Mouse (Mus musculus): ENCODE measurements around the gene Letmd1.
A peak's percentile ranks its signal among the peaks of the same experiment; 100 is the strongest.
"Not testable (repeated sequence)": the region's sequence is repeated elsewhere in the genome, so short reads cannot be mapped to it uniquely, and the experiment has no call there.

The Letmd1 gene

GRCm38 (mm10) chr15:100468295-100469188, at the start of gene Letmd1:
Gene Letmd1, plus strand, starts transcription at chr15:100469023.
- peak; percentile 86 for DNase-seq (ENCODE audit: low spot score)

- no peak for DNase-seq (ENCODE audit: low spot score)
These were observed 49.5 kb upstream of the Letmd1 start for GRCm38 (mm10) chr15:100419311-100419710.

- DNase-seq (ENCODE audit: low spot score), result no peak
These were observed 48.7 kb upstream of the Letmd1 start for GRCm38 (mm10) chr15:100419901-100420745.

GRCm38 (mm10) chr15:100421059-100421757, 47.6 kb upstream of the Letmd1 start:
- no peak for DNase-seq (ENCODE audit: low spot score)

DNA sequence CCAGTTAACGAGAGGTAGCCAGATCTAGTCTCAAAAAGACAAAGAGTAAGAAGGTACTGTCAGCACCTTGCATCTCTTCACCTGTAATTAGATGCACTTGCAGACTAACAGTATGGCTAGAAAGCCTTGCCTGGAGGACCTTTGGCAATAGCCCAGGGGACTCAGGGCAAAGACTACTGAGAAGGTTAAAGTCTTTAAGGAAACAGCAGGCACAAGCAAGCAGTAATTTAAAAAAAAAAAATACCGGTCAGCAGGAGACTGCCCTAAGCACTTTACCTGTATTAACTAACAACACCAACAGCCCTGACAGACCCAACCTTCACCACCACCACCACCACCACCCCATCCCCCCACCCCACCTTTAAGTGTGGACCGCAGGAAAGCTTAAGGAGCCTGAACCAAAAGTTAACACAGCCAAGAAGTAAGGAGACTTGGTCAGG, 47.0 kb upstream of the Letmd1 start, which contains the start of gene Gm5475:
Gene Gm5475, plus strand, starts transcription at position 390 of the 440 bp plus-strand sequence.
- DNase-seq (ENCODE audit: low spot score), result not testable (repeated sequence)

DNA sequence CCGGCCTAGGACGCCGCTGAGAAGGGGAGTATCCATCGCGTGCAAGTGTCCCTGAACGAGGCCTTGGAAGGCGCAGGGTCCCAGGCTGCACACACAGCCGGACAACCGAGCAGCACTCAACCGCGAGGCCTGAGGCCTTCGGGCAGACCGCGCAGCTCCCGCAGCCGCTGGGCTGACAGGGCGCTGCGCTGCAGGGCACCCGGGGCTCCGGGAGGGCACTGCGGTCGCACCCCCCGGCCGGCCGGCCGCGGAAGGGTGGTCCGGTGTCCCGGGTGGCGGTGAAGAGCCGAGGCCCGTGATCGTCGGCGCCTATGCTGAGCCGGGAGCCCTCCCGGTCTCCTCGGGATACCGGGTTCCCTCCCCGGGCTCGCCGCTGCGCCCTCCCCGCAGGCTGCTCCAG, 46.3 kb upstream of the Letmd1 start:
- no peak for DNase-seq (ENCODE audit: low spot score)

DNA sequence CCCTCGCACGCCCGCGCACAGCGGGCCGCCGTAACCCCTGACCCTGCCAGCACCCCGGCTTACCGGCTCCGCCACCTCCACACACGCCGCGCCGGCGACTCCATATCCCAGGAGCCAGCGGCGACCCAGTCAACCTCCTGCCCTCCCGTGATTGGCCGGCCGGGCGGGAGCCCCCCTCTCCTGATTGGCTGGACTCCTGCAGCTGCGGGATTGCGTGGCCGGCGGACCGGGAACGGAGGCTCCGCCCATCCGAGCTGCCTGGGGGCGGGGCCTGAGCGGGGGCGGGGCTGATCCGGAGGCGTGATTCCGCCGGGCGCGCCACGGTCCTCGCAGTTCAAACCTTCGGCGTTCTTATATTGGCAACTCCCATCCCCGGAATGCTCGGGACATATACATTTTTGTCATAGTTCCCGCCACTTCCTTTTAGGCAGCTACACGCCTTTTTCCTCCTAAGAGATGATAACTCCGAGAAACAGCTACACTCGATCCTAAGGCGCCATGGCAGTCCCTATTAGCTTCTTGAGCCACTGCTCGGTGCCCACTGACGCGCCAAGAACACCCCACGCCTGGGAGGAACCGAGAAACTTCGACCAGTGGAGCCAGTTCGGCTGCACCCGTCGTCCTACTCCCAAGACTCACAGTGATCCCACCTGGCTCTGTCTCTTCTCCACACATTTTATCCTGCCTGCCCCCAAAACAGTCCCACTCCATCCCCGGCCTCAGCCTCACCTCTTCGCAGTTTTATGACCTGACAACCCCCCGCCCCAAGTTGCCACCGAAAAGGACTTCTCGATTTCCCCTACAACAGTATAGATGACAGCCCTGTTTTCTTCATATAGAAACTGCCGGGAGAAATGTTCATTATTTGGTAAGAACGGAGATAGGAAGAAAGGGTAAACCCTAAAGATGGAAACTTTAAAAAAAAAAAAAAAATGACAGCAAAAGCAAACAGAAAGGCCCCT, 45.6 kb upstream of the Letmd1 start:
- peak; percentile 94 for DNase-seq (ENCODE audit: low spot score)

DNA sequence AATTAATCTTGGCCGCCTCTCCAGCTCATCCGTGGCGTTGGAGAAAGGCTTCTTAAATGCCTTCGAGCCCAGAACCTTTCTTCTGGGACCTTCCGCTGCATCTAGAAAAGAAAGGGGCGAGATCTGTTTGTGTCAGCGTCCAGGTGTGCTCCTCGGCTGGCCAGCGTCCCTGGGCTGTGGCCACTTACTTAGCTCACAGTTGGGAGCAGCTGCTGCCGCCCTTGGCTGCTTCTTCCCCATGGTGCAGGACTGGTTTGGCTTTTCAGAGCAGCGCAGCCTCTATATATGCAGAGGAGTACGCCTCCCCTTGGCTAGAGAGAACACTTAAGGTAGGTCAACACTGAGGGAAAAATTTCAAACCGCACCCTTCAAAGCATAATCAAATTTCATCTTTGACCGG, 44.9 kb upstream of the Letmd1 start:
- no peak for DNase-seq (ENCODE audit: low spot score)

- DNase-seq (ENCODE audit: low spot score), result no peak
These were observed 44.3 kb upstream of the Letmd1 start, which contains the start of gene Slc11a2 for GRCm38 (mm10) chr15:100424396-100425122. Gene Slc11a2, minus strand, starts transcription at chr15:100425072.

DNA sequence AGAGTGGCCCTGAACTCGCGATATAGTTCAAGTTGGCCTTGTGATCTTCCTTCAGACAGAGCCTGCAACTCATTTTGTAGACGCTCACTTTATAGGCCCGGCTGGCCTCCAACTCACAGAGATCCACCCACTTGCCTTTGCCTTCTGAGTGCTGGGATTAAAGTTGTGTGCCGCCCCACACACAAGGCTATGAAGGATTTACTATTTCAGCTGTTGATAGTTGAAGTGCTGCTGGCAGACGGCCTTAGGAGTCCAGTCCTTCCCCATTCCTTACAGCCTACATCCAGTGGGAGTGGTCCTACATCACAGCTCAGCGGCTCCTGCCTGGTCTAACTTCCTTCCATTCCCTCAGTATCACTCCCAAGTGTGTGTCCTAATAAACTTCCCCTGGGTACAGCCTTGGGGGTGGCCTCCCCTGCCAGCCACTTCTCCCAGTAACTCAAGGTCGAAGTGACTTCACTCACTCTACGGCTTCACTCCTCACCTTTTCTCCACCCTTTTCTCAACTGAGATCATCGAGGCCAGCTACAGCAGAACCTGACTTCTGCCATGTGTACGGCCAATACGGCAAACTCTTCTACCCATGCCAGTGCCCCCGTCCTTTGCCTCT, 40.4 kb upstream of the Letmd1 start:
- no peak for DNase-seq (ENCODE audit: low spot score)

GRCm38 (mm10) chr15:100429959-100430565, 38.8 kb upstream of the Letmd1 start:
- no peak for DNase-seq (ENCODE audit: low spot score)

DNA sequence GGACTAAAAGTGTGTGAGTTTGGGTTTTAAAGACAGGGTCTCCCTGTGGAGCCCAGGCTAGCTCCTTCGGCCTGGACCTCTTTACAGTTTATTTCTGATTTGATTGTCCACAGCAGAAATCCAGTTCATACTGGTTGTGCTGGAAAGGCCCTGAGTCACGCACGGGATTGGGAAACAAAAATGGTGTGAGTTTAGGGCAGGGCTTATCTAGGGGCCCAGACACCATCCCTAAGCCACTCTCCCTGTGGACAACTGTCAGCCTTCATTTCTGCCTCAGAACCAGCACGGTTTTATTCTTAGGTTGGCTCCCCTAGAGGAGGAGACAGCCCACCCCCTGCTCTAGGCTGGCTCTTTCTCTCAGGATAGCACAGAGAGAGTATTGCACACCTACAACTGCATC, 35.6 kb upstream of the Letmd1 start:
- DNase-seq (ENCODE audit: low spot score), result no peak

- DNase-seq (ENCODE audit: low spot score), result no peak
These were observed 32.7 kb upstream of the Letmd1 start for GRCm38 (mm10) chr15:100436112-100436511.

DNA sequence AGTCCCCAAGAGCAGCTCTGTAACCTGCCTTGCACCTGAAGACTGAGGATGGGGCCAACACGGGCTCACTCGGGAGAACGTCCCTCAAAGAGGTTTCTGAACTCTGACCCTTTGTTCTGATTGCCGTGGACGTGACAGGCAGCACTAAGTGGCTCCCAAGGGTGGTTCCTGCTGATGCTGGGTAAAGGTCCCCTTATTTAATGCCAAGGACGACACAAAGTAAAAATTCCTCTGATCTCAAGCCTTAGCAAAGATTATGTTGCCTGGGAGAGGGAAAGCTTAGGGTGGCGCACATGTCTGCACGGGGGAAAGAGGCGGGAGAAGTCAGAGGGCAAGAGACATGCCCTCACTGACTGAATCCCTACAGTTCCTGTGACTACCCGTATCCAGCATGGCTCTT, 32.3 kb upstream of the Letmd1 start:
- DNase-seq (ENCODE audit: low spot score), result no peak

GRCm38 (mm10) chr15:100443126-100443922, 25.5 kb upstream of the Letmd1 start:
- peak; percentile 80 for DNase-seq (ENCODE audit: low spot score)

GRCm38 (mm10) chr15:100446887-100447286, 21.9 kb upstream of the Letmd1 start:
- no peak for DNase-seq (ENCODE audit: low spot score)

DNA sequence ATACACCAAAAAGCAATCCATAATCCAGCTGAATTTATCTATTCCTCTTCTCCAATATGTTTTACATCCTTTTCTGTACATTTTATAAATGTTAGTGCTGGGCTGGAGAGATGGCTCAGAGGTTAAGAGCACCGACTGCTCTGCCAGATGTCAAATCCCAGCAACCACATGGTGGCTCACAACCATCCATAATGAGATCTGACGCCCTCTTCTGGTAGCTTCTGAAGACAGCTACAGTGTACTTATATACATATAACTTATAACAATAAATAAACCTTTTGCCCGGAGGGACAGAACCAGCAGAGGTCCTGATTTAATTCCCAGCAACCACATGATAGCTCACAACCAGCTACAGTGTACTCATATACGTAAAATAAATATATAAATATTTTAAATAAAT, 20.3 kb upstream of the Letmd1 start:
- DNase-seq (ENCODE audit: low spot score), result no peak

DNA sequence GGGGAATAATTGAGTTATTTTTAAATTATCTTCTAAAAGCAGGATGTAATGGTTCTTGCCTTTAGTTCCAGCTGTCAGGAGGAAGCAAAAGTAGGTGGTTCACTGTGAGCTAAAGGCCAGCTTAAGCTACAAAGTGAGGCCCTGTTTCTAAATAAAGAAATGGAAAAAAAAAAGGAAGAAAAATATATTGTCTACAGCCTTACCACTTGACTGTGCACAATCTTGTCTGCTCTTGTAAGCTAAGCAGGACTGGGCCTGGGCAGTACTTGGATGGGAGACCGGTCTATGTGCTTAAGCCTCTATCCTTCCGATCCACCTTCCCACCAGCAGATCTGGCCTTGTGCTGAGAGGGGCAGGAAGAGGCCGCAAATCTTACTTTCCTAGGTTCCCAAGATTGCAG, 19.3 kb upstream of the Letmd1 start:
- DNase-seq (ENCODE audit: low spot score), result no peak
